Mouse (Mus musculus): ENCODE measurements at regions not wholly inside any gene's neighbourhood (a gene's known extent, or its start where the extent isn't known, plus 50 kb on each side); places are given as distances from the start of the nearest gene placed in this dataset.

- no peak for DNase-seq
These were observed 71.4 kb upstream of the Gypa start for GRCm38 (mm10) chr8:80422190-80422589.

- DNase-seq: no peak
These were observed 77.5 kb upstream of the Gypa start for GRCm38 (mm10) chr8:80416121-80416520.

GRCm38 (mm10) chr8:80399594-80400207 is 93.9 kb upstream of the Gypa start:
- DNase-seq: no peak

- DNase-seq: no peak
These were observed 98.6 kb upstream of the Gypa start for GRCm38 (mm10) chr8:80395010-80395409.

GRCm38 (mm10) chr8:80393111-80393510 is 100.5 kb upstream of the Gypa start:
- no peak for DNase-seq

- no peak for DNase-seq
These were observed 124.4 kb upstream of the Gypa start for GRCm38 (mm10) chr8:80369221-80369620.

- DNase-seq: no peak
These were observed 129.5 kb upstream of the Gypa start for GRCm38 (mm10) chr8:80364059-80364458.

- no peak for DNase-seq
These were observed 150.3 kb upstream of the Gypa start for GRCm38 (mm10) chr8:80343299-80343698.

GRCm38 (mm10) chr8:80337872-80338271 is 155.7 kb upstream of the Gypa start:
- no peak for DNase-seq

- no peak for DNase-seq
These were observed 164.9 kb upstream of the Gypa start for GRCm38 (mm10) chr8:80328676-80329075.

GRCm38 (mm10) chr8:80325859-80326258 is 167.7 kb upstream of the Gypa start:
- DNase-seq: no peak

- peak; percentile 4 for DNase-seq
These were observed 168.4 kb upstream of the Gypa start for GRCm38 (mm10) chr8:80325132-80325531.

GRCm38 (mm10) chr8:80318231-80318870 is 175.2 kb upstream of the Gypa start:
- DNase-seq: no peak

GRCm38 (mm10) chr8:80315371-80315770 is 178.2 kb upstream of the Gypa start:
- DNase-seq: peak; percentile 48

GRCm38 (mm10) chr8:80314826-80315225 is 178.8 kb upstream of the Gypa start:
- peak; percentile 23 for DNase-seq

- DNase-seq: no peak
These were observed 179.5 kb upstream of the Gypa start for GRCm38 (mm10) chr8:80313883-80314635.

- DNase-seq: no peak
These were observed 185.8 kb upstream of the Gypa start for GRCm38 (mm10) chr8:80307761-80308160.

GRCm38 (mm10) chr8:80298596-80298995 is 195.0 kb upstream of the Gypa start:
- no peak for DNase-seq

- no peak for DNase-seq
These were observed 203.3 kb upstream of the Gypa start for GRCm38 (mm10) chr8:80290311-80290710.

- DNase-seq: no peak
These were observed 204.3 kb upstream of the Gypa start for GRCm38 (mm10) chr8:80289282-80289681.

- DNase-seq: no peak
These were observed 211.2 kb upstream of the Hhip start for GRCm38 (mm10) chr8:80268910-80269460.

GRCm38 (mm10) chr8:80264915-80265314 is 207.1 kb upstream of the Hhip start:
- DNase-seq: no peak

GRCm38 (mm10) chr8:80263468-80263945 is 205.7 kb upstream of the Hhip start:
- DNase-seq: no peak
